Mouse (Mus musculus) hindbrain, embryonic 14.5 days (tissue): Measurements from ENCODE around the gene Hdac4. TPM values are rescaled to one million over a fixed set of nuclear protein-coding genes. Genes with fewer than 3 reads are reported as not detected.

ENCODE experiments used
- ATAC-seq: fragments of 200-750 bp; cut with Nextera tagmentation; 2 replicates; pipeline ENCODE4 v1.8.0; 2017; ENCODE audit warnings: moderate number of reproducible peaks, mild to moderate bottlenecking, moderate TSS enrichment, moderate library complexity; ENCODE audit not compliant: low FRiP score
- DNase-seq: peaks from one replicate; pipeline ENCODE4 v3.0.0-alpha.2; 2015; ENCODE audit warnings: low spot score
- H3K27ac ChIP-seq: fragments of 300-500 bp; sonication (generic); 2 replicates; pipeline ENCODE4 v1.5.1; 2014; ENCODE audit warnings: mild to moderate bottlenecking, moderate library complexity
- H3K27me3 ChIP-seq: fragments of 300-500 bp; sonication (generic); 2 replicates; pipeline ENCODE4 v1.6.1; 2014; ENCODE audit warnings: mild to moderate bottlenecking, low read length, mixed read lengths; ENCODE audit not compliant: control insufficient read depth, insufficient read depth
- H3K36me3 ChIP-seq: fragments of 300-500 bp; sonication (generic); replicated peaks from 2 replicates; pipeline ENCODE4 v1.6.1; 2014; ENCODE audit not compliant: control insufficient read depth, insufficient read depth
- H3K4me1 ChIP-seq: fragments of 300-500 bp; sonication (generic); replicated peaks from 2 replicates; pipeline ENCODE4 v1.6.1; 2014; ENCODE audit warnings: antibody characterized with exemption, low read length, mixed read lengths; ENCODE audit not compliant: control insufficient read depth, insufficient read depth
- H3K4me2 ChIP-seq: fragments of 300-500 bp; sonication (generic); replicated peaks from 2 replicates; pipeline ENCODE4 v1.6.1; 2014; ENCODE audit warnings: mild to moderate bottlenecking, moderate library complexity
- H3K4me3 ChIP-seq: fragments of 300-500 bp; sonication (generic); replicated peaks from 2 replicates; pipeline ENCODE4 v1.5.1; 2014; ENCODE audit warnings: mild to moderate bottlenecking, low read length
- H3K9ac ChIP-seq: fragments of 300-500 bp; sonication (generic); 2 replicates; pipeline ENCODE4 v1.6.1; 2014
- H3K9me3 ChIP-seq: fragments of 300-500 bp; sonication (generic); 2 replicates; pipeline ENCODE4 v1.6.1; 2016; ENCODE audit warnings: low read length; ENCODE audit not compliant: control insufficient read depth
- WGBS: fragments of 180-500 bp; shearing (Covaris S2); extraction: QIAGEN DNeasy Blood & Tissue Kit; methylation state at CpG from one replicate; pipeline ENCODE4 v1.1.7; 2014; 5-methylcytosine and 5-hydroxymethylcytosine counted together
- polyA plus RNA-seq: library from polyadenylated mRNA; unstranded; fragments of >200 nt; fragmentation: Nextera tagmentation; extraction: Ambion mirVana; gene quantifications from 2 replicates; pipeline ENCODE4 v1.2.1, GENCODE M21; 2014

The Hdac4 gene
- polyA plus RNA-seq, 1 experiment from 2014 or later, result 27.5 TPM

GRCm38 (mm10) chr1:92215131-92215638 lies 19.7 kb upstream of the Hdac4 start:
- Histone ChIP-seq H3K27me3 (0 out of 2 replicates have a peak, but pooled peaks cover 6% of the 10 kb centered on the region), H3K9ac (no peak overlapping the region), H3K4me2 (no peak overlapping the region), H3K36me3 (no peaks in the 10 kb centered on the region), H3K9me3 (no peaks in the 10 kb centered on the region), H3K27ac (no peak overlapping the region), H3K4me1 (peaks cover 7% of the 10 kb centered on the region), H3K4me3 (no peak overlapping the region)
- DNase-seq, result no peak
- no peak for ATAC-seq
- WGBS, result 80% methylated on average over 8 of the region's 8 CpGs

GRCm38 (mm10) chr1:92212003-92212750 lies 16.7 kb upstream of the Hdac4 start:
- Histone ChIP-seq H3K9ac (no peak overlapping the region), H3K4me2 (no peak overlapping the region), H3K36me3 (no peaks in the 10 kb centered on the region), H3K27ac (0 out of 2 replicates have a peak overlapping the region, but pooled peaks have one; percentile 2), H3K4me3 (no peak overlapping the region), H3K27me3 (0 out of 2 replicates have a peak, but pooled peaks cover 4% of the 10 kb centered on the region), H3K4me1 (peaks cover 10% of the 10 kb centered on the region), H3K9me3 (no peaks in the 10 kb centered on the region)
- WGBS, result 16% methylated on average over 13 of the region's 13 CpGs
- DNase-seq, result no peak
- ATAC-seq, result peak; percentile 53; the same call in 1 of the 2 replicates

DNA sequence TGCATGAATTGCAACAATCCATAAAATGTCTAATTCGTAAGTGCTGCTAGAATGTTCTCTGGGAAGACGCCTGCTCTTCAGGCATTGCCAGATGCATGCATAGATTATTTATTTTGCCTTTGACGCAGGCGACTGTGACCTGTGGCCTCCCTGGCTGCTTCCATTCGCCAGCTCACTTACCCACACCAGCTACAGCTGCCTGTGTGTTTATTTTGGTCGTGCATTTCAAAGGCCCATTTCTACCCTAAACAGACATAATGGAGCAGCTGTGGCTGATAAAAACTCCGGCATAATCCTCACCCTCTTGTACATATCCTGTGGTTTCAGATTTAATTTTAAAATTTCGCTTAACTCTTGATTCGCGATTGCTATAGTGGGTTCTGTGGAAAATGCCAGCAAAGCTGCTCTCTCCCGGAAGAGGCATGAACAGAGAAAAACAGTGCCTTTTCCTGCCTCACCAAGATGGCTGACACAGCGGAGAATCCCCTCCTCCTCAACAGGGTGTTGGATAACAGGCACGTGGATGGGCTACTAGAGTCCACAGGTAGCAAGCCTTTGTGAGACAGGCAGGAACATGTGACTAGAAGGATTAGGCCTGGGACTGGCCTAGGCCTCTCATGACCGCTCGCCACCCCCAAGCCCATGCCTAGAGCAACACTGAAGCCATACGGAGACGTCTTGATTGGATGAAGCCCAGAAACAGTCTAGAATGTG lies 7.3 kb upstream of the Hdac4 start:
- Histone ChIP-seq H3K4me3 (no peak overlapping the region), H3K27me3 (no peaks in the 10 kb centered on the region), H3K36me3 (no peaks in the 10 kb centered on the region), H3K27ac (no peak overlapping the region), H3K4me1 (peaks cover 11% of the 10 kb centered on the region), H3K4me2 (no peak overlapping the region), H3K9ac (no peak overlapping the region), H3K9me3 (peaks cover 4% of the 10 kb centered on the region; the same call in 1 of the 2 replicates)
- 76% methylated on average over 17 of the region's 17 CpGs for whole genome bisulfite sequencing
- no peak for DNase-seq
- no peak for ATAC-seq

GRCm38 (mm10) chr1:92190463-92190862 lies 5.0 kb downstream of the Hdac4 start:
- ATAC-seq (no peak), DNase-seq (no peak)
- Histone ChIP-seq H3K9me3 (no peaks in the 10 kb centered on the region), H3K36me3 (no peaks in the 10 kb centered on the region), H3K4me3 (no peak overlapping the region), H3K4me2 (no peak overlapping the region), H3K27ac (no peak overlapping the region), H3K4me1 (no peaks in the 10 kb centered on the region), H3K9ac (no peak overlapping the region), H3K27me3 (no peaks in the 10 kb centered on the region)
- 87% methylated on average over 3 of the region's 3 CpGs for WGBS

GRCm38 (mm10) chr1:92187137-92187536 lies 8.4 kb downstream of the Hdac4 start:
- WGBS, result 96% methylated on average over 3 of the region's 3 CpGs

DNA sequence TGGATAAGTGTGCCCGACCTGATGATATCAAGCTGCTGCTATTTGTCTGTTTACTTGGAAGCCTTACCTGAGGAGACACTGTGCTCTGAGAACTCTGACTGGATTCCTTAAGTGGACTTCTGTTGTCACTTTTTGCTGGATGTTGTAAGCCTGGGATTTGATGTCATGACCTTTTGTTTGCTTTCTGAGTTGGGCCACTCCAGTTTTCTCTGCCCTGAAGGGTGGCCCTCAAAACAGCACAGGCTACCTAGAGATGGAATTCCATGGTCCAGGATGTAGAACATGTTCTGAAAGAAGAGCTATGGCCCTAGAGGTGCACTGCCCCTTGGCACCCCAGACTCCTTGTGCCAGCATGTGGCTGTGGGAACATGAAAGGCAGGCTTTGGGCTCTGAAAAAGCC lies 10.9 kb downstream of the Hdac4 start:
- Histone ChIP-seq H3K4me2 (no peak overlapping the region), H3K9me3 (no peaks in the 10 kb centered on the region), H3K27me3 (no peaks in the 10 kb centered on the region), H3K9ac (no peak overlapping the region), H3K27ac (no peak overlapping the region), H3K4me1 (peaks cover 7% of the 10 kb centered on the region; the same call in 1 of the 2 replicates), H3K4me3 (no peak overlapping the region), H3K36me3 (no peaks in the 10 kb centered on the region)
- ATAC-seq, result no peak
- no peak for DNase-seq
- 92% methylated on average over 1 of the region's 1 CpGs for WGBS

More at GRCm38 (mm10) chr1:92187137-92187536, 8.4 kb downstream of the Hdac4 start:
- H3K36me3 ChIP-seq, result no peaks in the 10 kb centered on the region
- no peak for ATAC-seq
- H3K9me3 ChIP-seq, result no peaks in the 10 kb centered on the region
- no peak for DNase-seq
- no peaks in the 10 kb centered on the region for H3K4me1 ChIP-seq
- no peak overlapping the region for H3K27ac ChIP-seq
- H3K27me3 ChIP-seq, result no peaks in the 10 kb centered on the region
- H3K4me3 ChIP-seq, result no peak overlapping the region
- no peak overlapping the region for H3K9ac ChIP-seq
- no peak overlapping the region for H3K4me2 ChIP-seq

- Histone ChIP-seq H3K36me3 (no peaks in the 10 kb centered on the region), H3K4me3 (no peak overlapping the region), H3K27me3 (no peaks in the 10 kb centered on the region), H3K4me2 (no peak overlapping the region), H3K9ac (no peak overlapping the region), H3K9me3 (no peaks in the 10 kb centered on the region), H3K4me1 (peaks cover 16% of the 10 kb centered on the region), H3K27ac (no peak overlapping the region)
- DNase-seq (no peak), ATAC-seq (no peak)
- WGBS, result 81% methylated on average over 5 of the region's 5 CpGs
Observed at GRCm38 (mm10) chr1:92183101-92183790, 12.3 kb downstream of the Hdac4 start.

DNA sequence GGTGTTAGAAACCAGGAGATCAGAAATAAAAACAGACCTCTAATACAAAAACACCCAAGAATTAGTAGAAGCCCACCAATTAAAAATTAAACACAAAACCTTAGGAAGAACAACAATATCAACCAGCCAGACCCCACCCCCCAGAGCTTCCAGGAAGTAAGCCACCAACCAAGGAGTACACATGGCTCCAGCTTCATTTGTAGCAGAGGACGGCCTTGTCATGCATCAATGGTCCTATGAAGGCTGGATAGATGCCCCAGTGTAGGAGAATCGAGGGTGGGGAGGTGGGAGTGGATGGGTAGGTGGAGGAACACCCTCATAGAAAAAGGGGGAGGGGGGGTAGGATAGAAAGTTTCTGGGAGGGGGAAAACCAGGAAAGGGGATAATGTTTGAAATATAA lies 13.5 kb downstream of the Hdac4 start:
- whole genome bisulfite sequencing, result 54% methylated on average over 2 of the region's 2 CpGs
- Histone ChIP-seq H3K27ac (no peak overlapping the region), H3K27me3 (no peaks in the 10 kb centered on the region), H3K4me2 (no peak overlapping the region), H3K4me1 (peaks cover 27% of the 10 kb centered on the region), H3K9ac (no peak overlapping the region), H3K36me3 (no peaks in the 10 kb centered on the region), H3K4me3 (no peak overlapping the region), H3K9me3 (no peaks in the 10 kb centered on the region)
- no peak for ATAC-seq
- no peak for DNase-seq
